Mouse (Mus musculus): ENCODE measurements at regions not wholly inside any gene's neighbourhood (a gene's known extent, or its start where the extent isn't known, plus 50 kb on each side); places are given as distances from the start of the nearest gene placed in this dataset.

- DNase-seq, result peak; percentile 90
Measured at GRCm38 (mm10) chr1:61181099-61181821, 203.5 kb downstream of the Icos start.

DNA sequence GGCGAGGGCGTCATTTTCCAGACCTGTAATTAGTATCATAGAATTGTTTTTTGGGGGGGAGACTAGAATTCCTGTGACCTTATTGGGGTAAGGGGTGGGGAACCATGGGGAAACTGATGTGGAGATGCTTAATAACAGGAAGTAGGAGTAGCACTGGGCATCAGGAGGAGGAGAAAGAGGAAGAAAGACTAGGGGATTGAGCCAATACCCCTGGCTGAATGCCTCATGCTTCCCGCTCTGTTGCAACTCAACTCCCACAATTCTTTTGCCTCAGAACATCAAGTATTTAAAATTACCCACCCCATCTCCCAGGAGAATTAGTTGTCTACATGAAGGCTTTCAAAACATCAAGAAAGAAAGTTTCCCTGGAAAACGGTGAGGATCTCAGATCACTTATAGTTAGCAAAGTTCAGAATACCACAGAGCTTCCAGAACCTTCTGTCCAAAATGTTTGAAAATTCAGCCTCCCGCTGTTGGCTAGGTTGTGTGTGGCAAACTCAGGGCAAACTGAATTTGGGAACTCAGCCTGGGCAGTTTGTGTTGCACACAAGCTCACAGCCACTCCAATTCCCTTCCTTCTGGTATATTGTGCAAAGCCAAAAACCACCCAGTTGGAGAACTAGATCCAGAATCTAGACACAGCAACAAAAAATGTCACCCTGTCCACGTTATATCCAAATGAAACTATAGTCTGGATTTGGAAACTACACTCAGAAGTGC, 209.8 kb downstream of the Icos start:
- no peak for DNase-seq

DNA sequence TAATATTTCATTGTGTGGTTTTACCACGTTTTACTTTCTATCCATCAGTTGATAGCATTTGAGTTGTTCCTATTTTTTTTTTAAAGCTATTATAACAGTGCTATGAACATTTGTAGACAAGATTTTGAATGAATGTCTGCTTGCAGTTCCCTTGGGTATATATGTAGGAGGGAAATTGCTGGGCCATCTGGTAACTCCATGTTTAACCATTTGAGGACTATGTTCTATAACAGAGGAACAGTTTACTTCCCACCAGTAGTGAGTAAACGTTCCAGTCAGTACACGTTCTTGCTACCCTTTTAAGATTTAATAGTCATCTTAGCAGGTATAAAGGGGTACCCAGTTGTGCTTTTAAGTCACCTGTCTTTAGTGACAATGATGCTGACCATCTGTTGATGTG, 213.2 kb downstream of the Icos start:
- DNase-seq, result no peak

GRCm38 (mm10) chr1:61198549-61199062, 220.9 kb downstream of the Icos start:
- DNase-seq, result no peak

GRCm38 (mm10) chr1:61201006-61201405, 223.3 kb downstream of the Icos start:
- DNase-seq, result no peak

DNA sequence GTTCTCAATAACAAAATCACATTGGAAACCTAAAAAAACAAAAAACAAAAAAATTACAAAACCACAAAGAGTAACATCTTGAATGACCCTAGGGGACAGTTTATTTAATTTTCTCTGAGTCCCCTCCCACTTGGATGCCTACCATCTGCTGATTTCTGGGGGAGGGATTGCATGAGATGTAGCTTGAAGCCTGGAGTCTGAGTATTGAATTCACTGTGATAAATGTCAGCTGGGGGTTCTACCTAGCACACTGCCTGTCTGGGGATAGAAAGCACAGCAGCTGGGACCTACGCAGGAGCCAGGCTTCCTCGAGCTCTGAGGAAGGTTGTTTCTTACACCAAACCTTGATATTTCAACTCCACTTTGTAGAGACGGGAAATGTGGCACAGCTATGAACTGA, 224.4 kb downstream of the Icos start:
- DNase-seq, result no peak

GRCm38 (mm10) chr1:61203170-61203569, 225.4 kb downstream of the Icos start:
- no peak for DNase-seq

DNA sequence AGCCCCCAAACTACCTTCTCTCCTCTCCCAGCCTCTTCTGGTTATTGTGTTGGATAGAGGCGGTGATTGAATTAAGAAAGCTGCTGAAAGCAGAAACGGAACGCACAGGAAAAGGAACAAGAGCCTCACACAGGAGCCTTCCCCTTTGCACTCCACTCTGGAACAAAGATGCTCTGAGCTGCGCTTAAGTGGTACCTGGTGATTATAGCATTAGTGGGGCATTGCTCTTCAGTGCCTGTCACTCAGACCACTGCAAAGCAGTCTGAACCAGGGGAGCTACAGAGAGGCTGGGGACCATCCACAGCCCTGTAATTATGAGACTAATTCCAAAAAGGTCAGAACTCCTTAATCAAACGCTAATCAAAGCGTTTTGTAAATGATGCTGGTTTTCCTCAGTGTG, 225.9 kb downstream of the Icos start:
- DNase-seq, result no peak

GRCm38 (mm10) chr1:61205137-61205536, 227.4 kb downstream of the Icos start:
- no peak for DNase-seq

DNA sequence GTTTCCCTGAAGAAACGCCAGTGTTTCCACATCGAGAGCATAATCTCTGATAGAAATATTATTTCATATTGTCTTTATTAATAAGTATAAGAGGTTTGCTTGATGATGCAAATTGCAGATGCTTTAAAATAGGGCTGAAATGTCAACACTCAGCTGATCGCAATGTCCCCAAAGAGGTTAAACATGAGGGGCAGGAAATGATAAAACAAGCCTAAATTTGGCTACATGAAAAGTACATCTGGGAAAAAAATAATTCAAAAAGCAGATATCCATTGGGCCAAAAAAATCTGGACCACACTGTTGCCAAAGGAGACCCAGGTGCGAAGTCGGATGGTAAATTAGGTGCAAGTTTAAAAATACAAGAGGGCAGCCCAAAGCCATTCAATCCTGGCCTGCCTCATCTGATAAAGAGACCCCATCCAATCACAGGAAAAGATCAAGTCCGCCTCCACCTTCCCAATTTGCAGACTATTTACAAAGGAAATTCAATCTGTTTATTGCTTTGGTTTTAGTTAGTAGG, 229.2 kb downstream of the Icos start:
- DNase-seq, result no peak

DNA sequence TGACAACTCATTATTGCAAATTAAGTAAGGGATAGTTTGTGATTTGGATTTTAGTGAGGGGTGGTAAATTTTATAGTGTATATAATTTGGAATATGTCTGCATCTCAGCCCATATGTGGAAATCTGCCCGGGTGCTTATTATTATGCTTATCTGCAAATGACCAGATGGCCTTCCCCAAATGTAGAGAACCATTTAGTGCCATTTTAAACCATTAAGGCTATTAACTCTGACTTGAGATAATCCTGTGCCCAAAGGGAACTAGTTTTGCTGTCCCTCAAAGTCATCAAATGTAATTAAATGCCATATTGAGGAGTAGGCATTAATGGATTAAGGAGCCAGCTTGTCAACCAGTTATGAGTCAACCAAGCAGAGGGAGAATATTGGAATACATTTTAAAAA, 230.7 kb downstream of the Icos start:
- DNase-seq, result no peak

DNA sequence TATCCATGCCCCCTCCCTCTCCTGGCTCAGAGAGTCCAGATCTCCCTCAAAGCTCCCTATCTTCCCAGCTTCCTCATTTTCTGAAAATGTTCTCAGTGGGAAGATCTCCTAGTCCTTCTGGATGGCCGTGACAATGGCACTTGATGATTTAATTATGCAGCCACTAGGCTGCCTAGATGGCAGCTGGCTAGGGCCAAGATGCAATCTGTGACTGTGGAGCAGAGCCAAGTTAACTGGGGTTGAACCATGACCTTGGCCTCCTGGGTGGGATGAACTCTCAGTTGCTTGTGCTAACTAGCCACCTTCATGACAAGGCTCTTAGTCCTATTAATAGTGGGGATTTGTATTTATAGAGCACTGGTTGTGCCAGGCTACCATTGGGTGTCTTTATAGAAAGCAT, 243.4 kb downstream of the Icos start:
- DNase-seq, result no peak

GRCm38 (mm10) chr1:61228942-61229341, 251.2 kb downstream of the Icos start:
- no peak for DNase-seq

GRCm38 (mm10) chr1:61233001-61233400, 255.3 kb downstream of the Icos start:
- DNase-seq, result no peak

- DNase-seq, result no peak
Measured at GRCm38 (mm10) chr1:61233476-61234297, 256.0 kb downstream of the Icos start.

DNA sequence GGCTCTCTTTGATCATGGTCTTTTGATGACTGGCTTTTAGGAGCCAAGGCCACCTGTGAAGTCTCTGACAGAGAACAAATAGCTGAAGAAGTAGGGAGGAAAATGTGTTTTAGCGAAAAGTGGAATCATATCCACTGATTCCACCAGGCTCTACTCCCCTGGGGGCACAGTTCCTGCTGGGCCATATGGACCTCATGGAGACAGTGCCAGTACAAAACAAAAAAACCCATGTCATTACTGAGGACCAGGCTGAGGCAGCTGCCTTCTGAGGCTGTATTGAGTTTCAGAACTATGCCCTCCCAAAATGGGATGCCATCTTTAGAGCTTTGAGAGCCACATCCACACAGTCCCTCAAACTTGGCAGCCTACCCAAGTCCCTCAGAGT, 256.6 kb downstream of the Icos start:
- DNase-seq, result no peak

DNA sequence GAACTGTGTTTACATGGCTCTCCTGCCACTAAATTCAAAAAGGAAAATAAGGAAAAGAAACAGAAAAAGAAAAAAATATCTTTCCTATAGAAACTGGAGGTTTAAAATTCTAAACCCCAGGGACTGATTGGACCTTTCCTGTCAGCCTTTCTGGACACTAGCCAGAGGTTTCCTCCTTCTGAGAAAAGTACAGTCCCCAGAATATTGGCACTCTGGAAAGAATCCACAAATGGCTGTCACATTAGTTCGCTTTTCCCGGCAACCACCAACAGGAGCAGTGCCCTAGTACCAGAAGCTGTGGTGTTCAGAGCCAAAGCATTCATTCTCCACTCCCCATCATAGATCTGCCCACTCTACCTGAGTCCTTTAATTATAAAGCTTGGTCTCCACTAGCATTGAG, 258.8 kb downstream of the Icos start:
- no peak for DNase-seq

DNA sequence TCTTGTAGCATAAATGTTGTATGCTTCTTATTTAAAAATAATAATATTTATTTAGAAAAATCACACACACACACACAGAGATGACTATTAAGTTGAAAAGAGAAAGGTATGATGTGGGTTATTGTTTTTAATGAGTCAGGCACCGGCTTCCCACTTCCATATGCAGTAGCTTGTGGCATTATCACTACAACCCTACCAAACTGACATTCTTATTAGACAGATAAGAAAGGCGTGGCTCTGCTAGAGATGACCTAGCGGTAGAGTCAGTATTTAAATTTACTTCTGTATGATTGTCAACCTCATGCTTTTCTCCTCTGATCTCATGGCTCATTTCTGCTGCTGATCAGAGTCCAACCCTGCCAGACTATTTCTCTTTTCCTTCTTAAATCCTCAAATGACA, 260.9 kb downstream of the Icos start:
- DNase-seq, result no peak

DNA sequence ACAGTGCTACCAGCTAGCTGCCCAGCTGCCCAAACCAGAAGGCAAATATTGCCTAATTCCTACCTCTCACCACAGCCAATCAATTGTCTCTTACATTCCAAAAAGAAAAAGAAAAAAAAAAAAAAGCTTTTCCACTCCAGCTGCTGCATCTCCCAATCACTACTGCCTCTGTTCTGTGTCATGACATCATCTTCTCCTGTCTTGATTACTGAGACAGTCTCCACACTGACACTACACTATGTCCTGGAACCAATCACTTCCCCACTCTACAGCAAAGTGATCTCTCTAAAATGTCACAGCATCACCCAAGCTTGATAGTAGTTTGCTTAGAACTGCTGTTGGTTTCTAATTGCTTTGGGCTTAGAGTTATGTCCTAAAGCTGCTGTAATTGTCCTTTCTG, 279.8 kb downstream of the Icos start:
- DNase-seq, result no peak

DNA sequence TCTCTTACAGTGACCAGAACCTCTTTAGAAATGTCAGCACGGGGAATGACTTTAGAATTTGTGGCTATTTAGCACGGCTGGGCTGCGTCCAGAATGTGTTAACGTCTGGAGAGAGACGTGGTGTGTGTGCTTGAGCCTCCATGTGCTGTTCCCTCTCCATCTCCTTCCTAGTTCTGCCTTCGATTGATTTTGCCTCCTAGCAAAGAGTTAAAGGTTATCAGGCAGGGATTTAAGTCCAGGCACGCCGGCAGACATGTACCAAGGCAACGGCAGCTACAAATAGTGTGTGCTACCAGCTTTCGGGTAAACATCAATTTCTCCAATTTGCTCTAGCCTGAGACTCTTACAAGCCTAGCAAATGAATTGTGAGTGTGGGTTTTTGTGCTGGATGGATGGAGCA, 285.7 kb downstream of the Icos start:
- DNase-seq, result no peak

DNA sequence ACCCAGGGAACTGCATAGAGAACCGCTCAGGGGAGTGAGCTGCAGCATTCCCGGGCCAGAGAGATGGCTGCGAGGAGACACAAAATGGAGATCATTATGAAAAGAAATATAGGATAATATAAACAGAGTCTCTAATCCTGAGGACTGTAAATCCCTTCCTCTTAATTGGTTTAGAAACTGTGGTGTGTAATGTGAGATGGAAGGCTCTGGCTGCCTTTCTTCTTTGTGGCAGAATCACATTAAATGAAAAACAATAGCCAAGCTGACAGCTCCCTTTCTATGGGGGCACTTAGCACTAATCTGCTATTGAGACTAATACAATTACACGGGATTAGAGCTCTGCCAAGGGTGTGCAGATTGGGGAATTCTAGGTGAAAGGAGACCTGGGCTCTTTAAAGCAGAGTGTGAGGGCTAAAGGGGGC, 288.0 kb downstream of the Icos start:
- no peak for DNase-seq

- DNase-seq, result no peak
Measured at GRCm38 (mm10) chr1:61273843-61274242, 296.1 kb downstream of the Icos start.

DNA sequence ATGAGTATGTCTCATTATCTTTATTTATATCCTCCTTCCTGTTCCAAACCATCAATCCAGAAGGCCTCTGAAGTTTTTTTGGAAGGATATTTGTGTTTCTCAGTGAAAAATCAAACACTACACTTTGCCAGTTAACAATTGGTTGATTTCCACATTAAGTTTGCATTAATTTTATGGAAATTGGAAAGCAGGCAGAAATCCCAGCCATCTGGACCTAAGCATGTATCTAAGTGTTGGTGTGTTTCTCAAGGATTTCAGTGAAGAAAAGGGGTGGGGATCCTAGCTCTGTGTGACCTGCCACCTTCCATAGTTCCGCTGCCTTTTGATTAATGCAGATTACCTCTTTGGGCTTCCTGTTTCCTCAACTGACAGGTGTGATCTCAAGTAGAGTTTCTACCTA, 296.5 kb downstream of the Icos start:
- no peak for DNase-seq
